Mouse (Mus musculus) 3T3-L1 (cell line): ENCODE measurements around the gene Slc31a2.

Experiments used
- DNase-seq: peaks from one replicate; pipeline ENCODE4 v3.0.0-alpha.2; 2015; ENCODE audit warnings: low read depth, low spot score

Gene Slc31a2

DNA sequence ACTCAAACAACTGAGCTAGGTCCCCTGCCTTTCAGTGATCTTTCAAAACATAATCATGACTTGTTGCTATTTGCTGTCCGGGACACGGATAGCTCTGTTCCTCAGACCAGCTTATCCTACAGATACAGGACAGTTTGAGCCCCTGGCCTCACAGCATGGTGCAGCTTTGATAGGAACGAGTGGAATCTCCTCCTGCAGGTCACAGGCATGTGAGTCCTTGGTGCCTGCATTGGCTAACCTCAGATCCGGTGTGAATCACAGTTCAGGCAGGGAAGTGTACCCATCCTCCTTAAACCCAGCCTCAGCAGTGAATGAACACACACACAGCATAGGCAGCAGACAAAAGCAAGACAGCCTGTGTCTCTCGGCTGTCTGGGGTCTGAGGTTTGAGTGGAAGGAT, 19.0 kb downstream of the Slc31a2 start:
- DNase-seq: no peak

DNA sequence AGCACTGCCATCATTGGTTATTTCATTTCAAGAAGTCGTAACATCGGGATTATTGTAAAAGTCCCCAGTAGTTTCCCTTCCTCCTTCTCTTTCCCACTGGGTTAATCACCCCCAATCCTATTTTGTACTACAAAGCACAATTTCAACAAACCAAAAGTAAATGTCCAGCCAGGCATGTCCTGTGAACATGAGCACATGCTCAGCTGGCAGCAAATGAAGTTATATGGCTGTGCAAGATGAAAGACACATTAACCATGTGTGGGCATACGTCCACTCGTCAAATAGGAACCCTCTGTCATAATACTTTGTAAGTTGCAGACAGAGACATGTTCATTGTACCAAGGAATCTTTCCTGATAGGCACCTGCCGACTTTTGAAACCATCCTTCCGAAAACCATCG, 20.6 kb downstream of the Slc31a2 start:
- no peak for DNase-seq

GRCm38 (mm10) chr4:62285576-62285975, 23.2 kb downstream of the Slc31a2 start:
- DNase-seq: no peak

- DNase-seq: peak; percentile 50
Observed at GRCm38 (mm10) chr4:62286257-62286991, 24.1 kb downstream of the Slc31a2 start.

GRCm38 (mm10) chr4:62286992-62287900, 24.9 kb downstream of the Slc31a2 start:
- no peak for DNase-seq

GRCm38 (mm10) chr4:62289226-62289625, 26.9 kb downstream of the Slc31a2 start:
- DNase-seq: no peak

DNA sequence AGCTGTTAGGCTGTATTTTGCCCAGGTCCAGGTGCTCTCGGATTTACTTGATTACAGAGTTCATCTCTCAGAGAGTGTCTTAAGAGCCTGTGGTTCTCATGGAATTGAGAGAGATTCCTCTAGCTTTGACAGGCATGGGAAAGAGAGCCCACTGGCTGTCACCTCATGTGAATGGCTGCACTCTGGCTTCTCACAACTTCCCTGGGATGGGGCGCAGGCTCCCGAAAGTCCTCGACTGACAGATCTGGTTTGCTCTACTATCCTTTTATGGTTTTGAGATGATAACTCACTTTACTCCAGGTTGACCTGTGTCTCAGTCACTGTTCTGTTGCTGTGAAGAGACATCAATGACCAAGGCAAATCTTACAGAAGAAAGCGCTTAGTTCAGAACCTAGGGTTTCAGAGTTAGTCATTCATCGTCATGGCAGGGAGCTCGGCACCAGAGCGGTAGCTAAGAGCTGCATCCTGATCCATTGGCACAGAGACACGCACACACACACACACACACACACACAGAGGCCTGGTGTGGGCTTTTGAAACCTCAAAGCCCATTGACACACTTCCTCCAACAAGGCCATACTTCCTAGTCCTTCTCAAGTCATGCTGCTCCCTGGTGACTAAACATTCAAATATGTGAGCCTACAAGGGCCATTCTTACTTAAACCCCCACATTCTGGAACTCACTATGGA, 28.6 kb downstream of the Slc31a2 start:
- DNase-seq: peak; percentile 72

GRCm38 (mm10) chr4:62292461-62293180, 30.3 kb downstream of the Slc31a2 start:
- DNase-seq: no peak

DNA sequence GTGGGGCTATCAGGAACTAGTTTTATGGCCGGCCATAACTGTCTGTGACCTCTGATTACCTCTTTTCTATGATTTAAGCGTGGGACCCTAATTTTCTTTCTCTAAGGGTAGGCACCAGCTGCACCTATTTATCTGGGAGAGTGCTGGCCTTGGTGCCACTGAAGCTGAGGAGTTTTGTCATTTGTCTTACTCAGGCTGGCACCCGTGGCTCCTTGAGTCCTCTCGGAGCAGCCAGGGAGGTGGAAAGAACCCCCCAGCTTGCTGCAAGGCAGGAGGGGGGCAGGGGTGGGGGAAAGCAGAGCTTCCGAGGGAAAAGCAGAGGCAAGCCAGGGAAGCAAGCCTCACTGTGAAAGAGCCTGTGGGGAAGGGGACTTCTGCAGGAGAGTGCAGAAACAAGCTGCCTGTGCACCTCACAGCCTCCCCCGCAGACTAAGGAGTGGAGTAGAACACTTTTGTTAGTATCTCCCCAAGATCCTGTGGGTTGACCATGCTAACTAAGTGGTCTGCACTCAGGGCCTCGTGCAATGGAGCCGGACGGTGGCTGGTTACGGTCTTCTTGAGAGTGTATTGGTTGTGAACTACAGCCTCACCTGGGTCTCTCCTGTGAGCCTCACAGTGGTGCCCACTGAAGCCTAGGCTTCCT, 31.0 kb downstream of the Slc31a2 start:
- DNase-seq: no peak

DNA sequence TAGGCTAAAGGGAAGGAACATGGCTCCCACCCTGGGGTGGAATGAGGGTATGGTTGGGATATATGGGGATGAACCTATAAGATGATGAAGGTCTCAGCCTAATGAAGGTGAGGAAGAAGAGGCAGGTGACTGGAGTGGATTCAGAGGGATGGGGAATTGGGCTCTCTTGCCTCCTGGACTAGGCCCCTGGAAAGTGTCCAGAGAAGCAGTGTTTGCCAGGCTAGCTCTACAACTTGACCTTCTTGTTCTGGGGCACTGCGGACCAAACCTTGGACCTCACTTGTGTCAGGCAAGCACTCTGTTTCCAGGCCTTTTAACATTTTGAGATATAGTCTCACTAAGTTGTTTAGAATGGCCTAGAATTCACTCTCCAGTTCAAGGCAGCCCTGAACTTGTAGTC, 32.4 kb downstream of the Slc31a2 start:
- DNase-seq: no peak

DNA sequence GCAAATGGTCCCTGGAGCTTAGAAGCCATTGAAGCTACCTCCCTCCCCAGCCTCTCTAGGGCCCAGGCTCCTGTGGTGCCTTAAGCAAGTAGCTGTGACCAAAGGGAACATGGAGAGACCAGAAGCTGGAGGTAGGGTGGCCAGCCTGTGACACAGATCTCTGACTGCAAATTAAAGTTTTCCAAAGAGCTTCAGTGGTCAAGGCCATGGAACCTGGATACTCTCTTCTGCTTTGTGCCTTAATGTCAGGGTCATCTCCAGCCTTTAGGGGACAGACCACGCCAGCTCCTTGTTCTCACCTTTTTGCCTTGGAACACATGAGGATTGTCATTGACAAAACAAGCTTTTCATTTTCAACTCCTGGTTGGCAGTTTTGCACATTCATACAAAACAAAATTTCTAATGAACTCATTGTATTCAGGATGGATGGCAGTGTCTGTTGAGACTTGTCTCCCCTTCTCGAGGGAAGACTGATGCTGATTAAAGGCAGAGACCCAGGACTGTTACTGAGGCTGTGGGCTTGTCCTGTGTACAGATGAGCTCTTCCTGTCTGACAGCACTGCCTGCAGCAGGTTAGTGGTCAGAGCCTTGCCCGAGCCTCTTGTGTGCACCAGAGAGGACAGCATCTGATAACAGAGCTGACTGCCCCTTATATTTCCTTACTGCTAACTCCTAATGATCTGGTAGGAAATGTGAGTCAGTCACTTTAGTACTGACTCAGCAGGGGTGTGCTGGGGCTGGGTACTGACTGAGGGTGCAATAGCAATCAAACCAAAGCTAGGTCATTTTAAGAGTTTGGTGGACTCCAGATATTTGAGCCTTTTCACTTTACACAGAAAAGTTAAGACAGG, 35.1 kb downstream of the Slc31a2 start:
- no peak for DNase-seq

DNA sequence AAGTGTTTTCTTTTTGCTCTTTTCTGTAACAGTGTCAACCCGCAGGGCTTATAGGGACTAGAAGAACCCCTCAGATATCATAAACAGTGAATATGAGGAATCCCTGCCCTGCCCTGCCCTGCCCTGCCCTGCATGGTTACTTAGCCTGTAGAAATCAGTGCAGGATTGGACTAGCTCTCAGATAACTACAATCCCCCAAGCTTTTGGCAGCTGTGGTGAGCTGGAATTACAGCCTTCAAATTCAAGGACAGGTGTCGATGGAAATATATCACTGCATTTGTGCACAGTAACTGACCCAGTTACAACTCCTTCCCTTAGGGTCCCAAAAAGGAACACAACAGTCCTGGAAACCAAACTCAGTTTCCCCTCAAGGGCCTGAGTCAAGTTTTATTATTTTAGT, 37.6 kb downstream of the Slc31a2 start:
- no peak for DNase-seq

GRCm38 (mm10) chr4:62302795-62303194, 40.4 kb downstream of the Slc31a2 start:
- DNase-seq: no peak

- no peak for DNase-seq
Observed at GRCm38 (mm10) chr4:62303288-62303687, 40.9 kb downstream of the Slc31a2 start.

- no peak for DNase-seq
Observed at GRCm38 (mm10) chr4:62306301-62306700, 43.9 kb downstream of the Slc31a2 start.

DNA sequence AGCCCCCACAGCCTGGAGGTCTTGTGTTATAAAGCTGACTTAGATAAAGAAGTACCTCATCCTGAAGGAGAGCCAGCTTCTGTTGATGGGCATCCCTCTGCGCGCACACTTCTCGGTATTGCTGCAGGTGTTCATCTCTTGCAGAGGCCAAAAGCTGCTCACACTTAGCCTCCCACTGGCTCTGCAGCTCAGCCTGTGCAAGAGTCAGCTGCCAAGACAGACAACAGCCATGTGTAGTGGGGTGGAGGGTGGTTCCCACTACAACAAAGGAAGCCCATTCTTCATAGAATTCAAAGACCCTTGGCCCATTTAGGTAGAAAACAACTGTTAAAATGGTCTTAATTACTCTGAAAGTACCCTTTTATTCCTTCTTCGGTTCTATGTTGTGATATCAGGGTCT, 44.5 kb downstream of the Slc31a2 start:
- DNase-seq: no peak

DNA sequence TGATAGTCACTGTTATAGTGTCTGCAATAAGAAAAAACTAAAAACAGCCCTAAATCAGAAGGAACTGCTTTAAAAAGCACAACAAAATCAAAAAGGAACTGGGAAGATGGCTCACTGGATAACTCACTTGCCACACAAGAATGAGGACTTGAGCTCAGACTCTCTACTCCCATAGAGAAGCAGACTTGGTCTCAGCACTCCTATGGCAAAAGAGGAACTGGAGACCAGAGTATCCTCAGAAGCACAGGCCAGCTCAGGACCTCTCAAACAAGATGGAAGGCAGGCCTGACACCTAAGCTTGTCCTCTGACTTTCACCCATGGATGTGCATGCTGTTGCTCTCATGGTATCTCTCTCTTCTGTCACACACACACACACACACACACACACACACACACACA, 46.0 kb downstream of the Slc31a2 start:
- DNase-seq: no peak

DNA sequence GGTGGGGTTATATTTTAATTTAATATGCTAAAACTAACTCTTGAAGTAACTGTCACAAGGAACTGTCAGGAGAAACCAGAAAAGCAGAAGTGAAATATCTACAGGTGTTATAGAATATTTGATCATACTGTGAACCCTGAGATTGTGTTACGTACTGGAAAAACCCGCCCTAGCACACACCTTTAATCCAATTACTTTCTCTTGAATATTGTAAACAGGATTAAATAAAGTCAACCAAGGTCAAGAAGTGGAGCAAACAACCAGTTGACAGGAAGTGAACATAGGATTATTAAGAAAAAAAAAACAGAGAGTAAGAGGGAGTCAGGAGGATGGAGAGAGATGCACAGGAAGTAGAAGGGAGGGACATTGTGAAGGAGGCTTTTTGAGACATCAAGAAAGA, 50.5 kb downstream of the Slc31a2 start:
- DNase-seq: no peak

DNA sequence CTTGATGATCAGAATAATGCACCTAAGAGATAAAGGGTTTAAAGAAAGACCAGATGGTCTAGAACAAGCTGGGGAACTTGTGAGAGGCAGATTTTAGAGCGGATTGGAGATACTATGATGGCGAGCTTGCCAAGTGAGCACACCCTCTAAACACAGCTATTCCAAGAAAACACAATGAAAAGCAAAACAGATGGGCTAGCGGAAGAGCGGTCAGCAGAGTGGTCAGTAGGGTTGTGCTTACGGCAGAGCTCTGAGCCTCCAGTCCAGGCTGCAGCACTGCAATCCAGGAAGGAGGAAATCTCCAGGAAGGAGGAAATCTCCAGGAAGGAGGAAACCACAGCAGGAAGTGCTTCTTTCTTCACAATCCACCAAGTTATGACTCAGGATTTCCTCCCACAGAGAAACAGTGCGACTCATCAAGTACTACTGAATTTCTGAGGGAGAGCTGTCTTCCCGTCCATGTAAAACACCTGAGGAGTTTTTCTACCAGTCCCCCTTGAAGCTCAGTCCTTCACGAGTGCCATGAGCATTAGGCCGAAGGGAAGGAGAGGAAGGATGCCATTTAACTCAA, 51.4 kb downstream of the Slc31a2 start:
- peak; percentile 39 for DNase-seq

- DNase-seq: no peak
Observed at GRCm38 (mm10) chr4:62314516-62314915, 52.2 kb downstream of the Slc31a2 start.
